Mouse (Mus musculus) cortical plate, adult 2 months (tissue): ENCODE data around the gene Serpina10.

ENCODE experiments used
- CTCF ChIP-seq: fragments of 200-500 bp; IDR thresholded peaks from 2 replicates; pipeline ENCODE4 v1.5.1; 2011; ENCODE audit warnings: mild to moderate bottlenecking, control low read depth, low read length; ENCODE audit not compliant: insufficient read depth; ENCODE audit errors: extremely low read depth
- POLR2A ChIP-seq: fragments of 200-500 bp; IDR thresholded peaks from 2 replicates; pipeline ENCODE4 v1.6.1; 2011; ENCODE audit warnings: mild to moderate bottlenecking, low read length, control low read depth; ENCODE audit not compliant: insufficient read depth; ENCODE audit errors: extremely low read depth

GRCm38 (mm10) chr12:103600364-103600763, 30.9 kb downstream of the Serpina10 start:
- TF ChIP-seq CTCF (no peak), POLR2A (no peak)
